Mouse (Mus musculus) lung, embryonic 14.5 days (tissue): ENCODE measurements around the gene Wdr43. TPM values are rescaled to one million over a fixed set of nuclear protein-coding genes. Genes with fewer than 3 reads are reported as not detected.

ENCODE experiments used
- ATAC-seq: fragments of 200-750 bp; cut with Nextera tagmentation; 2 replicates; pipeline ENCODE4 v1.8.0; 2017; ENCODE audit warnings: mild to moderate bottlenecking, moderate TSS enrichment, moderate library complexity; ENCODE audit not compliant: insufficient read depth
- DNase-seq: peaks from one replicate; pipeline ENCODE4 v3.0.0-alpha.2; 2015
- H3K27ac ChIP-seq: fragments of 300-500 bp; sonication (generic); 2 replicates; pipeline ENCODE4 v1.5.1; 2014; ENCODE audit warnings: low read depth, mild to moderate bottlenecking, moderate library complexity
- H3K27me3 ChIP-seq: fragments of 300-500 bp; sonication (generic); 2 replicates; pipeline ENCODE4 v1.6.1; 2014; ENCODE audit warnings: low read length, control low read depth; ENCODE audit not compliant: insufficient read depth
- H3K36me3 ChIP-seq: fragments of 300-500 bp; sonication (generic); 2 replicates; pipeline ENCODE4 v1.6.1; 2014; ENCODE audit warnings: control low read depth; ENCODE audit not compliant: insufficient read depth
- H3K4me1 ChIP-seq: fragments of 300-500 bp; sonication (generic); 2 replicates; pipeline ENCODE4 v1.6.1; 2014; ENCODE audit warnings: antibody characterized with exemption, control low read depth; ENCODE audit not compliant: insufficient read depth
- H3K4me2 ChIP-seq: fragments of 300-500 bp; sonication (generic); 2 replicates; pipeline ENCODE4 v1.6.1; 2014; ENCODE audit warnings: mild to moderate bottlenecking
- H3K4me3 ChIP-seq: fragments of 300-500 bp; sonication (generic); 2 replicates; pipeline ENCODE4 v1.5.1; 2014; ENCODE audit warnings: low read depth, low read length
- H3K9ac ChIP-seq: fragments of 300-500 bp; sonication (generic); 2 replicates; pipeline ENCODE4 v1.6.1; 2014
- H3K9me3 ChIP-seq: fragments of 300-500 bp; sonication (generic); 2 replicates; pipeline ENCODE4 v1.6.1; 2016; ENCODE audit warnings: low read depth, low read length, control low read depth
- CTCF ChIP-seq: IDR thresholded peaks from 2 replicates; pipeline ENCODE4 v1.5.1; 2016; ENCODE audit warnings: antibody characterized with exemption, low read depth
- WGBS: fragments of 180-500 bp; shearing (Covaris S2); extraction: QIAGEN DNeasy Blood & Tissue Kit; methylation state at CpG from one replicate; pipeline ENCODE4 v1.1.7; 2014; 5-methylcytosine and 5-hydroxymethylcytosine counted together
- polyA plus RNA-seq: library from polyadenylated mRNA; unstranded; fragments of >200 nt; fragmentation: Nextera tagmentation; extraction: Ambion mirVana; gene quantifications from 2 replicates; pipeline ENCODE4 v1.2.1, GENCODE M21; 2014

The Wdr43 gene
- polyA plus RNA-seq, 1 experiment from 2014 or later: 102 TPM

- Histone ChIP-seq H3K4me2 (no peak overlapping the region), H3K4me1 (no peaks in the 10 kb centered on the region), H3K27me3 (no peaks in the 10 kb centered on the region), H3K36me3 (peaks cover 10% of the 10 kb centered on the region), H3K27ac (no peak overlapping the region), H3K9ac (no peak overlapping the region), H3K9me3 (no peaks in the 10 kb centered on the region), H3K4me3 (no peak overlapping the region)
- no peak for TF ChIP-seq CTCF
- ATAC-seq (no peak), DNase-seq (no peak)
- 70% methylated on average over 6 of the region's 6 CpGs for WGBS
Observed at GRCm38 (mm10) chr17:71663491-71663890, 47.8 kb downstream of the Wdr43 start.

GRCm38 (mm10) chr17:71664172-71664571, 48.5 kb downstream of the Wdr43 start:
- H3K4me3 ChIP-seq: no peak overlapping the region
- no peaks in the 10 kb centered on the region for H3K9me3 ChIP-seq
- no peaks in the 10 kb centered on the region for H3K27me3 ChIP-seq
- no peak for TF ChIP-seq CTCF
- 0 out of 2 replicates have a peak, but pooled peaks cover 4% of the 10 kb centered on the region for H3K36me3 ChIP-seq
- no peak overlapping the region for H3K27ac ChIP-seq
- no peak overlapping the region for H3K4me2 ChIP-seq
- no peaks in the 10 kb centered on the region for H3K4me1 ChIP-seq
- WGBS: 55% methylated on average over 1 of the region's 1 CpGs
- H3K9ac ChIP-seq: no peak overlapping the region
- ATAC-seq: no peak
- DNase-seq: no peak

GRCm38 (mm10) chr17:71665201-71665600, 49.5 kb downstream of the Wdr43 start:
- no peak overlapping the region for H3K9ac ChIP-seq
- no peak overlapping the region for H3K27ac ChIP-seq
- no peaks in the 10 kb centered on the region for H3K4me1 ChIP-seq
- TF ChIP-seq CTCF: no peak
- 69% methylated on average over 4 of the region's 4 CpGs for WGBS
- no peaks in the 10 kb centered on the region for H3K27me3 ChIP-seq
- no peak overlapping the region for H3K4me2 ChIP-seq
- ATAC-seq (no peak), DNase-seq (no peak)
- H3K36me3 ChIP-seq: no peaks in the 10 kb centered on the region
- H3K9me3 ChIP-seq: no peaks in the 10 kb centered on the region
- no peak overlapping the region for H3K4me3 ChIP-seq

GRCm38 (mm10) chr17:71669511-71669910, 53.8 kb downstream of the Wdr43 start:
- Histone ChIP-seq H3K4me1 (peaks cover 19% of the 10 kb centered on the region; the same call in 1 of the 2 replicates), H3K9ac (no peak overlapping the region), H3K4me3 (no peak overlapping the region), H3K27me3 (no peaks in the 10 kb centered on the region), H3K36me3 (no peaks in the 10 kb centered on the region), H3K4me2 (no peak overlapping the region), H3K27ac (no peak overlapping the region), H3K9me3 (no peaks in the 10 kb centered on the region)
- WGBS: 74% methylated on average over 5 of the region's 5 CpGs
- no peak; the same call in 1 of the 2 replicates for TF ChIP-seq CTCF
- DNase-seq (no peak), ATAC-seq (no peak)

DNA sequence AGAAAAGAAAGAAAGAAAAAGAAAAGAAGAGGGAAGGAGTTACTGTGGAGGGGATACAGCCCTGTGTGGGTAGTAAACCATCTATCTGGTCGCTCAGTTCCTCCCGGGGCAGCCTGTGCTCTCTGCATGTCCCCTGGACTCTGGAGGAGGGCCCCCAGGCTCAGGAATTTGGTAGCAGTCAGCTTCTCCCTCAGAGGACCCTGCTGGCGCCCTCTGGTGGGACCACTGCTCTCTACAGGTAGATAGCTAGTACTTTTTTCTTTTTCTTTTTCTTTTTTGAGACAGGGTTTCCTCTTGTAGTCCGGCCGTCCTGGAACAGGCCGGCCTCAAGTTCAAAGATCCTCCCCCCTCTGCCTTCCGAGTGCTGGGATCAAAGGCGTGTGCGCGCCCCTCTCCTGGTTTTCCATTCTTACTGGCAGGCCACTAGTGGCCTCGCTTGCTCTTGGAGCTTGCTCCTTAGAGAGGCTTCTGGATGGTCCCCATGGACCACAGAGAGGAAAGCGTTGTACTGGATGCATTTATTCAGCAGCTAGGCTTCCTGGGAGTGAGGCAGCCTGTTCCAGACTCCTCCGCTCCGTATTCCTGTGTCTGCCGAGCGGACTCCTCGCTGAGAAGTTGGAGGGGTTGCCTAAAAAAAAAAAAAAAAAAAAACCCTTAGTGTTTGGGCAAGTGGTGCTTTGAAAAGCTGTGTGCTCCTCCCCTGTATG, 56.3 kb downstream of the Wdr43 start:
- H3K4me2 ChIP-seq: no peak overlapping the region
- WGBS: 42% methylated on average over 17 of the region's 17 CpGs
- H3K27ac ChIP-seq: no peak overlapping the region
- peak; percentile 80 for DNase-seq
- H3K9ac ChIP-seq: no peak overlapping the region
- peak; percentile 62 for TF ChIP-seq CTCF
- no peak overlapping the region for H3K4me3 ChIP-seq
- peak; percentile 3; the same call in 1 of the 2 replicates for ATAC-seq
- no peaks in the 10 kb centered on the region for H3K27me3 ChIP-seq
- peaks cover 19% of the 10 kb centered on the region; the same call in 1 of the 2 replicates for H3K4me1 ChIP-seq
- H3K9me3 ChIP-seq: no peaks in the 10 kb centered on the region
- no peaks in the 10 kb centered on the region for H3K36me3 ChIP-seq

GRCm38 (mm10) chr17:71673092-71673491, 57.4 kb downstream of the Wdr43 start, which contains the start of gene Togaram2:
TSS of gene Togaram2 (plus strand) at chr17:71673261.
- WGBS: 42% methylated on average over 9 of the region's 9 CpGs
- peak within 1 kb of the TSS; percentile 42; the same call in 1 of the 2 replicates for H3K27ac ChIP-seq
- peak; percentile 66 for ATAC-seq
- H3K36me3 ChIP-seq: no peaks in the 10 kb centered on the region
- TF ChIP-seq CTCF: no peak
- H3K9ac ChIP-seq: no peak within 1 kb of the TSS
- peaks cover 19% of the 10 kb centered on the region; the same call in 1 of the 2 replicates for H3K4me1 ChIP-seq
- no peak within 1 kb of the TSS for H3K4me2 ChIP-seq
- no peaks in the 10 kb centered on the region for H3K27me3 ChIP-seq
- no peaks in the 10 kb centered on the region for H3K9me3 ChIP-seq
- no peak within 1 kb of the TSS for H3K4me3 ChIP-seq
- DNase-seq: peak; percentile 42

DNA sequence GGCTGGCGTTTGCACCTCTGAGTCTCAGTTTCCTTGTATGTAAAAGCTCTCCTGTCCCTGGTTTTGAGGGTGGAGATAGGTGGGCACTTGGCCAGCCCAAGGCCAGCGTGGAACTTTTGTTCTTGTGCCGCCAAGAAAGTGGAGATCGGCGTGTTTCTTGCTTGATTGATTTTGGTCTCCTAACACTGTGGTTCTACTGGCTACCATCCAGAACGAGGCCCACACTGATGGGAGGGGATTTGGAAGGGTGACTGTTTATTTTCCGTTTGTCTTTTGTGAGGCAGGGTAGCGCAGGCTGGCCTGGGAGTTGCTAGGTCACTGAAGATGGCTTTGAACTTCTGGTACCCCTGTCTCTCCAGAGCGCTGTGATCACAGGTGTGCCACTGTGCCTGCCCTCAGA, 58.2 kb downstream of the Wdr43 start:
- DNase-seq: peak; percentile 79
- Histone ChIP-seq H3K9me3 (no peaks in the 10 kb centered on the region), H3K27me3 (no peaks in the 10 kb centered on the region), H3K27ac (no peak overlapping the region), H3K9ac (no peak overlapping the region), H3K4me1 (peaks cover 19% of the 10 kb centered on the region; the same call in 1 of the 2 replicates), H3K4me3 (no peak overlapping the region), H3K4me2 (no peak overlapping the region), H3K36me3 (no peaks in the 10 kb centered on the region)
- ATAC-seq: peak; percentile 35; the same call in 1 of the 2 replicates
- 35% methylated on average over 9 of the region's 9 CpGs for WGBS
- no peak for TF ChIP-seq CTCF
